Mouse (Mus musculus) MEL (cell line): ENCODE measurements at regions not wholly inside any gene's neighbourhood (a gene's known extent, or its start where the extent isn't known, plus 50 kb on each side); places are given as distances from the start of the nearest gene placed in this dataset.

Source experiments
- CTCF ChIP-seq, 3 experiments: IDR thresholded peaks in 2 of 3; conservative IDR thresholded peaks in 1 of 3; 2 replicates each; pipeline ENCODE4 v1.5.1; 2011 to 2012; ENCODE audit warnings: low read length in 3 of 3, low read depth in 2 of 3, mild to moderate bottlenecking in 2 of 3, improper control_type of control experiment in 1 of 3, inconsistent platforms in 1 of 3, mixed read lengths in 1 of 3, moderate library complexity in 1 of 3; ENCODE audit not compliant: control insufficient read depth in 1 of 3, insufficient read depth in 1 of 3, poor library complexity in 1 of 3, severe bottlenecking in 1 of 3
- EP300 ChIP-seq, 2 experiments: IDR thresholded peaks; 2 replicates each; pipeline ENCODE4 v1.6.1; 2011; ENCODE audit warnings: improper control_type of control experiment in 2 of 2, low read length in 2 of 2, low read depth in 1 of 2, mild to moderate bottlenecking in 1 of 2
- ETS1 ChIP-seq: IDR thresholded peaks from 2 replicates; pipeline ENCODE4 v1.6.1; 2012; ENCODE audit warnings: low read depth, mild to moderate bottlenecking, inconsistent platforms, low read length, improper control_type of control experiment, moderate library complexity
- GATA1 ChIP-seq: IDR thresholded peaks from 2 replicates; pipeline ENCODE4 v1.6.1; 2011; ENCODE audit warnings: low read depth, low read length, improper control_type of control experiment
- KAT2A ChIP-seq: conservative IDR thresholded peaks from 2 replicates; pipeline ENCODE4 v1.6.1; 2012; ENCODE audit warnings: low read depth, low read length, improper control_type of control experiment, inconsistent platforms
- MAX ChIP-seq: IDR thresholded peaks from 2 replicates; pipeline ENCODE4 v1.6.1; 2011; ENCODE audit warnings: low read length, improper control_type of control experiment
- MXI1 ChIP-seq: IDR thresholded peaks from 2 replicates; pipeline ENCODE4 v1.6.1; 2011; ENCODE audit warnings: mild to moderate bottlenecking, low read depth, low read length, improper control_type of control experiment
- NRF1 ChIP-seq: IDR thresholded peaks from 2 replicates; pipeline ENCODE4 v1.6.1; 2014; ENCODE audit warnings: low read depth, mild to moderate bottlenecking, inconsistent platforms, low read length, improper control_type of control experiment, moderate library complexity; ENCODE audit not compliant: poor library complexity, insufficient read depth, severe bottlenecking
- POLR2A ChIP-seq, 2 experiments: IDR thresholded peaks; 2 replicates each; pipeline ENCODE4 v1.6.1; 2011 to 2012; ENCODE audit warnings: low read length in 2 of 2, mild to moderate bottlenecking in 2 of 2, control low read depth in 1 of 2, improper control_type of control experiment in 1 of 2, low read depth in 1 of 2, moderate library complexity in 1 of 2; ENCODE audit not compliant: control insufficient read depth in 1 of 2, insufficient read depth in 1 of 2, poor library complexity in 1 of 2
- RCOR1 ChIP-seq: IDR thresholded peaks from 2 replicates; pipeline ENCODE4 v1.6.1; 2012; ENCODE audit warnings: low read depth, mild to moderate bottlenecking, inconsistent platforms, low read length, improper control_type of control experiment
- SMC3 ChIP-seq: IDR thresholded peaks from 2 replicates; pipeline ENCODE4 v1.6.1; 2011; ENCODE audit warnings: low read depth, low read length, improper control_type of control experiment
- TAL1 ChIP-seq: IDR thresholded peaks from 2 replicates; pipeline ENCODE4 v1.6.1; 2012; ENCODE audit warnings: mild to moderate bottlenecking, inconsistent platforms, low read length, moderate library complexity, mixed read lengths
- TCF12 ChIP-seq: IDR thresholded peaks from 2 replicates; pipeline ENCODE4 v1.6.1; 2014; ENCODE audit warnings: low read depth, mild to moderate bottlenecking, inconsistent platforms, low read length, improper control_type of control experiment, moderate library complexity
- USF2 ChIP-seq, 2 experiments: IDR thresholded peaks; 2 replicates each; pipeline ENCODE4 v1.6.1; 2011 to 2012; ENCODE audit warnings: improper control_type of control experiment in 2 of 2, low read length in 2 of 2, borderline replicate concordance in 1 of 2, inconsistent platforms in 1 of 2, low read depth in 1 of 2, mild to moderate bottlenecking in 1 of 2; ENCODE audit not compliant: insufficient read depth in 1 of 2

DNA sequence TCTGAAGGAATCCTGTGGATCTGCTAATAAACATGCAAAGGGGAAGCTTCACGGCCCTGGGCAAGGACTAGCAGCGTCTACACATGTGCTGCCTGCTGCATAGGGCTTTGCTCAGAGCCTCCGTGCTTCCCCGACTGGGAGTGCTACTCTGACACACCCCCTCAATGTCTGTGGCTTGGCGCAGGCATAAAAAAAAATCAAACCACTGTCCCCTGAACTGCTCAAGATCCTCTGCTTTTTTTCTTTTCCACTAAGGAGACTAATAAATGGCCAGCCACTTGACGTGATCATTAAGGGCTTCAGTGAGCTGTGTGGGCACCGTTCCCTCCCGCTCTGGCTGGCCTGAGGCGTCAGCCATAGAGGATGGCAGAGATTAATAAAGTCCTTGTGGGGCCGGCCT lies 94.8 kb downstream of the Mn1 start:
- no peak for TF ChIP-seq SMC3
- TF ChIP-seq CTCF (IDR thresholded peaks at IDR 0.05 in 2 of 3, conservative IDR thresholded peaks at IDR 0.05 in 1 of 3; ENCODE audit: control insufficient read depth in 1 of 3, insufficient read depth in 1 of 3, low read depth in 2 of 3, low read length in 3 of 3, poor library complexity in 1 of 3, severe bottlenecking in 1 of 3), result no peak
- no peak for TF ChIP-seq RCOR1
- no peak for TF ChIP-seq GATA1
- 0 out of 4 replicates have a peak, but pooled peaks of 1 of the 2 experiments have one; percentile 20 for TF ChIP-seq EP300 (IDR thresholded peaks at IDR 0.05; ENCODE audit: low read depth in 1 of 2, low read length in 2 of 2)
- TF ChIP-seq USF2 (IDR thresholded peaks at IDR 0.05; ENCODE audit: borderline replicate concordance in 1 of 2, insufficient read depth in 1 of 2, low read depth in 1 of 2, low read length in 2 of 2), result no peak
- no peak for TF ChIP-seq TCF12
- TF ChIP-seq NRF1, result no peak
- no peak for TF ChIP-seq ETS1
- peak; percentile 90 for TF ChIP-seq MXI1
- TF ChIP-seq POLR2A (IDR thresholded peaks at IDR 0.05; ENCODE audit: control insufficient read depth in 1 of 2, insufficient read depth in 1 of 2, low read depth in 1 of 2, low read length in 2 of 2, poor library complexity in 1 of 2), result peak in 1 of 2 experiments; percentile 34; a peak in 1 of 4 replicates
- TF ChIP-seq TAL1, result no peak
- TF ChIP-seq MAX, result peak; percentile 69
- TF ChIP-seq KAT2A, result no peak
